In genomic region chr5:107877053-107877452, GRCm38 (mm10) we compare ENCODE assay signal across 27 mouse cellular contexts. TPM values are rescaled to one million over a fixed set of nuclear protein-coding genes. Genes with fewer than 3 reads are reported as not detected.
DNase-seq lines count a peak whose midpoint lies in the region; TF ChIP-seq lines count a peak whose summit lies in the region.
"Had no signal": no experiment of that assay in that cellular context is flagged by ENCODE, and none has a peak within 500 bp of the region (broad histone marks: within the 10 kb centered on the region; RNA-seq: fewer than 3 reads in every experiment).

No protein-coding gene starts in this region.

- H3K27ac ChIP-seq in liver, adult 2 months (replicated peaks; ENCODE audit: insufficient read depth, low read depth, low read length): no peak overlapping the region
- no peak overlapping the region for H3K27ac ChIP-seq in CH12.LX (ENCODE audit: insufficient read depth, low read depth)
- no peak overlapping the region for H3K27ac ChIP-seq in MEL (ENCODE audit: control insufficient read depth, low read depth, low read length)
- H3K27ac ChIP-seq: embryonic facial prominence, embryonic 12.5 days; forebrain, embryonic 15.5 days; hindbrain, embryonic 10.5 days; hindbrain, embryonic 14.5 days; intestine, embryonic 15.5 days had no signal

- H3K79me2 ChIP-seq in liver, adult 2 months (ENCODE audit: control insufficient read depth, insufficient read depth, low read length): peaks cover 10% of the 10 kb centered on the region; the same call in 1 of the 2 replicates
- H3K79me2 ChIP-seq in CH12.LX (replicated peaks; ENCODE audit: control insufficient read depth, extremely low read depth, insufficient read depth, poor library complexity, severe bottlenecking): no peaks in the 10 kb centered on the region
- H3K79me2 ChIP-seq in MEL (ENCODE audit: control insufficient read depth, insufficient read depth, low read length, poor library complexity): no peaks in the 10 kb centered on the region

- H3K4me2 ChIP-seq in CH12.LX (ENCODE audit: insufficient read depth, low read depth, poor library complexity, severe bottlenecking): no peak overlapping the region
- H3K4me2 ChIP-seq: embryonic facial prominence, embryonic 12.5 days; forebrain, embryonic 15.5 days; heart, embryonic 12.5 days; hindbrain, embryonic 14.5 days; intestine, embryonic 15.5 days had no signal

- no peak for TF ChIP-seq POLR2A in liver, adult 2 months (IDR thresholded peaks at IDR 0.05; ENCODE audit: extremely low read depth, insufficient read depth, low read length)
- no peak for TF ChIP-seq POLR2A in CH12.LX (IDR thresholded peaks at IDR 0.05; ENCODE audit: low read depth, low read length)
- no peak for TF ChIP-seq POLR2A in MEL (IDR thresholded peaks at IDR 0.05; ENCODE audit: control insufficient read depth in 1 of 2, insufficient read depth in 1 of 2, low read depth in 1 of 2, low read length in 2 of 2, poor library complexity in 1 of 2)

- dilution Hi-C loops in CH12.LX (cut with MboI; ENCODE audit: extremely low pct_ligation_motif_present, extremely low pct_unique_long_range_greater_than_20kb, low sequenced_read_pairs): no loop called here

- peak; percentile 23 for TF ChIP-seq RAD21 in CH12.LX (IDR thresholded peaks at IDR 0.05; ENCODE audit: low read depth, low read length)
- peak; percentile 26 for TF ChIP-seq RAD21 in MEL (IDR thresholded peaks at IDR 0.05; ENCODE audit: low read depth, low read length)

- no peak overlapping the region for H3K4me3 ChIP-seq in liver, adult 2 months (ENCODE audit: insufficient read depth, low read depth, low read length)
- H3K4me3 ChIP-seq in CH12.LX (replicated peaks in 1 of 3; ENCODE audit: low read depth in 2 of 3, low read length in 2 of 3, poor library complexity in 1 of 3) (no peak overlapping the region), MEL (ENCODE audit: control insufficient read depth in 1 of 2, insufficient read depth in 1 of 2, low read depth in 2 of 2, low read length in 2 of 2) (no peak overlapping the region)
- H3K4me3 ChIP-seq: embryonic facial prominence, embryonic 12.5 days; forebrain, embryonic 15.5 days; heart, embryonic 12.5 days; hindbrain, embryonic 10.5 days; intestine, embryonic 15.5 days had no signal

- no peaks in the 10 kb centered on the region for H3K27me3 ChIP-seq in liver, adult 2 months (ENCODE audit: control insufficient read depth, insufficient read depth, low read length)
- no peaks in the 10 kb centered on the region for H3K27me3 ChIP-seq in CH12.LX (replicated peaks)
- H3K27me3 ChIP-seq in MEL (ENCODE audit: control insufficient read depth in 1 of 2, insufficient read depth in 2 of 2, low read length in 2 of 2): no peaks in the 10 kb centered on the region
- H3K27me3 ChIP-seq: embryonic facial prominence, embryonic 12.5 days; forebrain, embryonic 15.5 days; heart, embryonic 12.5 days; intestine, embryonic 15.5 days had no signal

- intact Hi-C loops in left cerebral cortex, postnatal 10 days (cut with DNase I): no loop called here

- H3K9me3 ChIP-seq in CH12.LX (replicated peaks; ENCODE audit: low read length) (no peaks in the 10 kb centered on the region), MEL (replicated peaks; ENCODE audit: insufficient read depth, low read length) (no peaks in the 10 kb centered on the region)
- H3K9me3 ChIP-seq: embryonic facial prominence, embryonic 12.5 days; forebrain, embryonic 15.5 days; G1E; heart, embryonic 12.5 days; hindbrain, embryonic 10.5 days; intestine, embryonic 15.5 days had no signal

- DNase-seq in liver, adult 2 months (ENCODE audit: extremely low read depth, low read depth, low spot score): no peak
- DNase-seq in liver (no peak), A20 (ENCODE audit: low read depth, low spot score) (peak; percentile 25), CH12.LX (ENCODE audit: extremely low read depth) (no peak), MEL (ENCODE audit: low read depth, low spot score) (no peak)
- no peak for DNase-seq in left cerebral cortex, postnatal 10 days (ENCODE audit: extremely low spot score in 1 of 2, low spot score in 2 of 2)
- DNase-seq in embryo, embryonic 10 days (ENCODE audit: low spot score): no peak
- DNase-seq: adrenal gland, adult 8-10 months; adrenal gland, postnatal 36 days; B cell, adult 2 months; cerebellum, adult 11 months; cerebellum, adult 8-10 months; cerebellum, postnatal 14 days; gastrocnemius, postnatal 10 days; heart, adult 18-20 months had no signal

- no peaks in the 10 kb centered on the region for H3K36me3 ChIP-seq in liver, adult 2 months (ENCODE audit: control insufficient read depth, insufficient read depth, low read length)
- H3K36me3 ChIP-seq in CH12.LX (replicated peaks in 1 of 2; ENCODE audit: control insufficient read depth in 1 of 2, insufficient read depth in 1 of 2, low read length in 1 of 2) (no peaks in the 10 kb centered on the region), MEL (ENCODE audit: control insufficient read depth in 1 of 2, insufficient read depth in 2 of 2, low read length in 2 of 2) (peaks cover 0 to 24% of the 10 kb centered on the region in 2 experiments; a peak in 2 of 4 replicates)
- H3K36me3 ChIP-seq: embryonic facial prominence, embryonic 12.5 days; forebrain, embryonic 15.5 days; heart, embryonic 12.5 days; hindbrain, embryonic 10.5 days; intestine, embryonic 15.5 days had no signal

- WGBS in liver, adult 2 months: 97% methylated on average over 1 of the region's 1 CpGs

- H3K9ac ChIP-seq in liver, adult 2 months (ENCODE audit: low read depth, low read length): no peak overlapping the region
- no peak overlapping the region for H3K9ac ChIP-seq in CH12.LX (ENCODE audit: insufficient read depth, low read depth)
- no peak overlapping the region for H3K9ac ChIP-seq in MEL (ENCODE audit: control insufficient read depth, low read depth, low read length, poor library complexity, severe bottlenecking)
- H3K9ac ChIP-seq: embryonic facial prominence, embryonic 12.5 days; forebrain, embryonic 15.5 days; heart, embryonic 12.5 days; hindbrain, embryonic 14.5 days; intestine, embryonic 15.5 days had no signal

- TF ChIP-seq CTCF in liver, adult 2 months (IDR thresholded peaks at IDR 0.05; ENCODE audit: low read depth, low read length): peak; percentile 13; the same call in 1 of the 2 replicates
- TF ChIP-seq CTCF in CH12.LX (conservative IDR thresholded peaks at IDR 0.05 in 1 of 2, IDR thresholded peaks at IDR 0.05 in 1 of 2; ENCODE audit: low read depth in 2 of 2, low read length in 2 of 2): peak in 1 of 2 experiments; percentile 35; a peak in 2 of 4 replicates
- TF ChIP-seq CTCF in MEL (IDR thresholded peaks at IDR 0.05 in 2 of 3, conservative IDR thresholded peaks at IDR 0.05 in 1 of 3; ENCODE audit: control insufficient read depth in 1 of 3, insufficient read depth in 1 of 3, low read depth in 2 of 3, low read length in 3 of 3, poor library complexity in 1 of 3, severe bottlenecking in 1 of 3): peak in 2 of 3 experiments; percentile 31 to 44; a peak in 4 of 6 replicates

- TF ChIP-seq EP300 in CH12.LX (IDR thresholded peaks at IDR 0.05; ENCODE audit: low read length): no peak
- TF ChIP-seq EP300 in MEL (IDR thresholded peaks at IDR 0.05; ENCODE audit: low read depth in 1 of 2, low read length in 2 of 2): no peak

- in situ Hi-C loops in CH12.LX (cut with MboI; ENCODE audit: low pct_ligation_motif_present, low pct_unique_long_range_greater_than_20kb, low sequenced_read_pairs): loop anchor here (25.0 kb wide), 1 partner anchor 265 kb away; no protein-coding TSS in a partner anchor

- H3K4me1 ChIP-seq in liver, adult 2 months (ENCODE audit: control insufficient read depth, insufficient read depth, low read length): peaks cover 8% of the 10 kb centered on the region
- H3K4me1 ChIP-seq in CH12.LX (ENCODE audit: control insufficient read depth in 1 of 2, insufficient read depth in 2 of 2) (peaks cover 0 to 6% of the 10 kb centered on the region in 2 experiments; a peak in 2 of 4 replicates), MEL (ENCODE audit: control insufficient read depth in 1 of 2, insufficient read depth in 2 of 2, low read length in 2 of 2) (peaks cover 5 to 14% of the 10 kb centered on the region in 2 experiments)
- H3K4me1 ChIP-seq: embryonic facial prominence, embryonic 12.5 days; forebrain, embryonic 15.5 days; hindbrain, embryonic 10.5 days; intestine, embryonic 15.5 days had no signal

TF ChIP-seq in CH12.LX, 34 proteins besides CTCF, POLR2A, EP300 and RAD21 (continues in another document):
- no peak for TF ChIP-seq NELFE (IDR thresholded peaks at IDR 0.05; ENCODE audit: low read depth, low read length)
- no peak for TF ChIP-seq CHD1 (IDR thresholded peaks at IDR 0.05; ENCODE audit: low read depth, low read length)

TF ChIP-seq in MEL, 35 proteins besides CTCF, POLR2A, EP300 and RAD21 (continues in another document):
- TF ChIP-seq GABPA (IDR thresholded peaks at IDR 0.05; ENCODE audit: low read depth, low read length): no peak
- no peak for TF ChIP-seq NRF1 (IDR thresholded peaks at IDR 0.05; ENCODE audit: insufficient read depth, low read depth, low read length, poor library complexity, severe bottlenecking)

RNA-seq across cellular contexts. Expression of gene Evi5, which starts 2.1 kb away (rescaled TPM):
- 118 and 136 TPM in 2 replicates for total RNA-seq in liver, adult 2 months (2014; rRNA removed)
- 29.0 and 35.1 TPM in 2 replicates for polyA plus RNA-seq in liver, adult 2 months (2012; rRNA removed)
- total RNA-seq in CH12.LX (2012; rRNA removed): 2.9 and 3.8 TPM in 2 replicates
- 3.2 and 3.4 TPM in 2 replicates for total RNA-seq in CH12.LX (2014; rRNA removed)
- polyA plus RNA-seq in CH12.LX (2012; ENCODE audit: insufficient read length, low read depth): 3.5 and 6.3 TPM in 2 replicates
- 4.6 and 5.4 TPM in 2 replicates for total RNA-seq in MEL (2012; rRNA removed)
- polyA plus RNA-seq in MEL (2012; ENCODE audit: insufficient read depth in 1 of 2, insufficient read length in 2 of 2, low read depth in 1 of 2, low replicate concordance in 2 of 2, missing spikeins in 1 of 2): 1 to 10 TPM in 1 of 2 experiments, not detected in 1; 8.4 TPM
- total RNA-seq in left cerebral cortex, postnatal 10 days (2021): 10 to 100 TPM; 67.0 to 72.2 TPM

RNA-seq across cellular contexts. Expression of gene Rpl5, which starts 23.2 kb away (rescaled TPM):
- total RNA-seq in liver, adult 2 months (2014; rRNA removed): 103 and 148 TPM in 2 replicates
- polyA plus RNA-seq in liver, adult 2 months (2012; rRNA removed): 5.9 and 12.7 TPM in 2 replicates
- total RNA-seq in CH12.LX (2012; rRNA removed) (728 and 973 TPM in 2 replicates), CH12.LX (2014; rRNA removed) (368 and 406 TPM in 2 replicates), MEL (2012; rRNA removed) (533 and 601 TPM in 2 replicates)
- polyA plus RNA-seq in CH12.LX (2012; ENCODE audit: insufficient read length, low read depth) (116 and 236 TPM in 2 replicates), MEL (2012; ENCODE audit: insufficient read depth in 1 of 2, insufficient read length in 2 of 2, low read depth in 1 of 2, low replicate concordance in 2 of 2, missing spikeins in 1 of 2) (10 to 100 TPM in 1 of 2 experiments, not detected in 1; 43.2 TPM)
- 100 to 1,000 TPM; 109 to 116 TPM for total RNA-seq in left cerebral cortex, postnatal 10 days (2021)

RNA-seq across cellular contexts. Expression of gene Ube2d2b, which starts 47.2 kb away (rescaled TPM):
- not detected in 2 replicates for total RNA-seq in liver, adult 2 months (2014; rRNA removed)
- not detected in 2 replicates for polyA plus RNA-seq in liver, adult 2 months (2012; rRNA removed)
- total RNA-seq in CH12.LX (2012; rRNA removed) (not detected in 2 replicates), CH12.LX (2014; rRNA removed) (not detected in 2 replicates), MEL (2012; rRNA removed) (not detected in 2 replicates)
- polyA plus RNA-seq in CH12.LX (2012; ENCODE audit: insufficient read length, low read depth) (not detected in 2 replicates), MEL (2012; ENCODE audit: insufficient read depth in 1 of 2, insufficient read length in 2 of 2, low read depth in 1 of 2, low replicate concordance in 2 of 2, missing spikeins in 1 of 2) (under 1 TPM in 1 of 2 experiments, not detected in 1; 0.08 TPM)
- not detected for total RNA-seq in left cerebral cortex, postnatal 10 days (2021)
- total RNA-seq: adrenal gland, adult 8-10 months; adrenal gland, postnatal 36 days; common myeloid progenitor, adult 5-6 weeks; gastrocnemius, postnatal 10 days; gastrocnemius, postnatal 4 days; heart, adult 18-20 months; heart, postnatal 25 days had no signal
- polyA plus RNA-seq: brain, embryonic 14.5 days; frontal cortex, adult 2 months; G1E; intestine, embryonic 15.5 days had no signal

Comparison
In these comparisons a context has a peak if more than half of its experiments do, and no peak if none do; other contexts are left out.
1. RNA of gene Evi5, which starts 2.1 kb away (total RNA-seq): 118 to 136 TPM in liver, adult 2 months and 67.0 to 72.2 TPM in left cerebral cortex, postnatal 10 days; 4.6 to 5.4 TPM in MEL and 2.9 to 3.8 TPM in CH12.LX; every median in the first group is over 10 times any median in the second.